Mouse (Mus musculus): Measurements from ENCODE around the gene Pglyrp1. TPM values are rescaled to one million over a fixed set of nuclear protein-coding genes. Genes with fewer than 3 reads are reported as not detected.
A peak's percentile ranks its signal among the peaks of the same experiment; 100 is the strongest.

Pglyrp1 gene
- total and polyA plus RNA-seq, 3 experiments: 0.51 to 3.8 TPM; not detected in 1

DNA sequence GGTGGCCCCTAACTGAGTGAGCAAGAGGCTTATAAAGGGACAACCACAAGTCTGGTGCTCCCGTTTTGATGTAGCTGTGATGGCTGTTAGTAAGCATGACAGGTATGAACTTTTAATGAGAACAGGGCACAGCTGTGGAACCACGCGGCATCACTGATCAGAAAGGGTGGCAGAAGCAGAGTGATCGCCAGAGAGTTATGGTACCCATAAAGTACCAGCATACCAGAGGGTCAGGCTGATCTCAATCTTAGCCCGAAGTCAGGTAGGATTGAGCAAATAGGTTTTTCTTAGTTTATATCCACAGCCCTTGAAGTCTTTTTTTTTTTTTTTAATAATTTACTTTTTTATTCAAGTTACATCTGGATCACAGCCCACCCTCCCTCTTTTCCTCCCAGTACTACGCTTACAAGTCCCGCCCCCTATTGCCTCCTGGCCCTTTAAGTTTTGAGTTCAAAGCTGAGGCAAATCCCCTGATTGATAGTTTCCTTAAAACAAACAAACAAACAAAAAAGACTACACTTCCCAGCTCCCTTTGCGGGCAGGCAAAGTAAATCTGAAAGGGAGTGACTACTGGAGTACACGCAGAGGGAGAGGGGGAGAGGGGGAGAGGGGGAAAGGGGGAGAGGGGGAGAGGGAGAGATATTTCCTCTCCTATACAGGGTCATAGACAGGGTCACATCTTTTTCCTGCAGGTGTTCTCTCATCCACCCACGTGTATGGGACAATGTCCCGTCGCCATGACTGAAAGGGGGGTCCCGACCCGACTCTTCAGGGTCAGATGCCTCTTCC is 1.1 kb downstream of the Pglyrp1 start:
- no peak overlapping the region for H3K27ac ChIP-seq (ENCODE audit: insufficient read depth, low read depth)
- H3K27me3 ChIP-seq (replicated peaks): peaks cover 46% of the 10 kb centered on the region
- H3K9me3 ChIP-seq (replicated peaks; ENCODE audit: low read length): peaks cover 10% of the 10 kb centered on the region
- H3K79me2 ChIP-seq (replicated peaks; ENCODE audit: control insufficient read depth, extremely low read depth, insufficient read depth, poor library complexity, severe bottlenecking): no peaks in the 10 kb centered on the region
- H3K4me2 ChIP-seq (ENCODE audit: insufficient read depth, low read depth, poor library complexity, severe bottlenecking): peak overlapping the region; percentile 67; the same call in 1 of the 2 replicates
- dilution Hi-C loops (cut with MboI; ENCODE audit: extremely low pct_ligation_motif_present, extremely low pct_unique_long_range_greater_than_20kb, low sequenced_read_pairs): no loop called here
- H3K9ac ChIP-seq (ENCODE audit: insufficient read depth, low read depth): no peak overlapping the region
- DNase-seq (ENCODE audit: extremely low read depth): no peak
- TF ChIP-seq POLR2A (IDR thresholded peaks at IDR 0.05; ENCODE audit: low read depth, low read length) (no peak), HCFC1 (IDR thresholded peaks at IDR 0.05; ENCODE audit: low read depth, low read length) (no peak), RCOR1 (conservative IDR thresholded peaks at IDR 0.05; ENCODE audit: low read depth, low read length) (no peak), BHLHE40 (IDR thresholded peaks at IDR 0.05; ENCODE audit: low read depth, low read length) (no peak), NELFE (IDR thresholded peaks at IDR 0.05; ENCODE audit: low read depth, low read length) (no peak), MAX (IDR thresholded peaks at IDR 0.05; ENCODE audit: low read length) (no peak), EP300 (IDR thresholded peaks at IDR 0.05; ENCODE audit: low read length) (no peak), MYC (IDR thresholded peaks at IDR 0.05; ENCODE audit: low read depth, low read length) (no peak), JUND (conservative IDR thresholded peaks at IDR 0.05; ENCODE audit: low read depth, low read length) (no peak), USF1 (IDR thresholded peaks at IDR 0.05; ENCODE audit: low read depth, low read length) (no peak), IRF4 (IDR thresholded peaks at IDR 0.05; ENCODE audit: low read depth, low read length) (no peak), CHD1 (IDR thresholded peaks at IDR 0.05; ENCODE audit: low read depth, low read length) (no peak)
- H3K4me1 ChIP-seq (ENCODE audit: control insufficient read depth in 1 of 2, insufficient read depth in 2 of 2): peaks cover 0 to 6% of the 10 kb centered on the region in 2 experiments; a peak in 2 of 4 replicates
- H3K4me3 ChIP-seq (replicated peaks in 1 of 3; ENCODE audit: low read depth in 2 of 3, low read length in 2 of 3, poor library complexity in 1 of 3): no peak overlapping the region
- in situ Hi-C loops (cut with MboI; ENCODE audit: low pct_ligation_motif_present, low pct_unique_long_range_greater_than_20kb, low sequenced_read_pairs): loop anchor here (10.0 kb wide), 1 partner anchor 127 kb away; no protein-coding TSS in a partner anchor
- no peaks in the 10 kb centered on the region for H3K36me3 ChIP-seq (replicated peaks in 1 of 2; ENCODE audit: control insufficient read depth in 1 of 2, insufficient read depth in 1 of 2, low read length in 1 of 2)

DNA sequence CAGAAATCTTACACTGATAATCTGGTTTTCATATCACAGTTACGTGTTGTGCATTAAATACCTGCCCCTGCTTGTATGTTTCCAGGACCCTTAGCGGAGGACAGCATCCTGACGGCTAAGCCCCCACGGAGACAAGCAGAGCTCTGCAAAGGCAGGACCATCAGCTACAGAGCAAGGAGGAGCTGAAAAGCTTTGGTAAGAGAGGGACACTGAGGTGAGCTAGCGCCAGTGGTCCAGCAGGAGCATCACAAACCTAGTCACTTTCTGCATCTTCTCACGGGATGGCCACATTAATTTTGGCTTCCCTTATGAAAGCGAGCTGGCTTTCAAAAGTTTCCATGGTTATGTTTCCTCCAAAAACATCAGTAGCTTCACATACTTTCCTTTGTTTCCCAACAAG is 1.7 kb downstream of the Pglyrp1 start:
- Histone ChIP-seq H3K79me2 (replicated peaks; ENCODE audit: control insufficient read depth, extremely low read depth, insufficient read depth, poor library complexity, severe bottlenecking) (no peaks in the 10 kb centered on the region), H3K27ac (ENCODE audit: insufficient read depth, low read depth) (no peak overlapping the region), H3K36me3 (replicated peaks in 1 of 2; ENCODE audit: control insufficient read depth in 1 of 2, insufficient read depth in 1 of 2, low read length in 1 of 2) (no peaks in the 10 kb centered on the region), H3K4me1 (ENCODE audit: control insufficient read depth in 1 of 2, insufficient read depth in 2 of 2) (peaks cover 0 to 6% of the 10 kb centered on the region in 2 experiments; a peak in 2 of 4 replicates), H3K9ac (ENCODE audit: insufficient read depth, low read depth) (no peak overlapping the region), H3K9me3 (replicated peaks; ENCODE audit: low read length) (peaks cover 9% of the 10 kb centered on the region), H3K4me3 (replicated peaks in 1 of 3; ENCODE audit: low read depth in 2 of 3, low read length in 2 of 3, poor library complexity in 1 of 3) (peak overlapping the region in 2 of 3 experiments; percentile 17 to 32), H3K27me3 (replicated peaks) (peaks cover 52% of the 10 kb centered on the region), H3K4me2 (ENCODE audit: insufficient read depth, low read depth, poor library complexity, severe bottlenecking) (peak overlapping the region; percentile 67)
- dilution Hi-C loops (cut with MboI; ENCODE audit: extremely low pct_ligation_motif_present, extremely low pct_unique_long_range_greater_than_20kb, low sequenced_read_pairs): no loop called here
- TF ChIP-seq SMC3 (IDR thresholded peaks at IDR 0.05; ENCODE audit: low read depth, low read length): no peak
- DNase-seq (ENCODE audit: extremely low read depth): no peak
- in situ Hi-C loops (cut with MboI; ENCODE audit: low pct_ligation_motif_present, low pct_unique_long_range_greater_than_20kb, low sequenced_read_pairs): loop anchor here (10.0 kb wide), 1 partner anchor 128 kb away; no protein-coding TSS in a partner anchor
